Mouse (Mus musculus) ES-E14 (cell line): Measurements from ENCODE around the gene Mpzl3.

Experiments
- CHD2 ChIP-seq: IDR thresholded peaks from 2 replicates; pipeline ENCODE4 v1.6.1; 2014; ENCODE audit warnings: mild to moderate bottlenecking, low read depth, low read length, inconsistent platforms
- HCFC1 ChIP-seq: IDR thresholded peaks from 2 replicates; pipeline ENCODE4 v1.6.1; 2012; ENCODE audit warnings: low read length, inconsistent platforms, borderline replicate concordance; ENCODE audit not compliant: insufficient read depth
- MAFK ChIP-seq: IDR thresholded peaks from 2 replicates; pipeline ENCODE4 v1.6.1; 2014; ENCODE audit warnings: mild to moderate bottlenecking, low read depth, low read length, inconsistent platforms; ENCODE audit not compliant: insufficient read depth
- ZC3H11A ChIP-seq: IDR thresholded peaks from 2 replicates; pipeline ENCODE4 v1.6.1; 2012; ENCODE audit warnings: low read depth, mild to moderate bottlenecking, inconsistent platforms, low read length, borderline replicate concordance

- no peak for TF ChIP-seq HCFC1
- TF ChIP-seq MAFK: no peak
- no peak for TF ChIP-seq CHD2
- no peak for TF ChIP-seq ZC3H11A
Observed at GRCm38 (mm10) chr9:45071800-45072199, 16.8 kb downstream of the Mpzl3 start.
